Mouse (Mus musculus) embryonic facial prominence, embryonic 15.5 days (tissue): Measurements from ENCODE around the gene Vsx1. TPM values are rescaled to one million over a fixed set of nuclear protein-coding genes. Genes with fewer than 3 reads are reported as not detected.

Experiments used
- ATAC-seq: fragments of 200-750 bp; cut with Nextera tagmentation; 2 replicates; pipeline ENCODE4 v1.8.0; 2017; ENCODE audit warnings: low read depth, moderate TSS enrichment; ENCODE audit not compliant: insufficient number of reproducible peaks, low FRiP score, low TSS enrichment
- H3K27ac ChIP-seq: fragments of 300-500 bp; sonication (generic); replicated peaks from 2 replicates; pipeline ENCODE4 v1.5.1; 2015; ENCODE audit warnings: mild to moderate bottlenecking, inconsistent platforms
- H3K27me3 ChIP-seq: fragments of 300-500 bp; sonication (generic); 2 replicates; pipeline ENCODE4 v1.6.1; 2015; ENCODE audit warnings: inconsistent platforms
- H3K36me3 ChIP-seq: fragments of 300-500 bp; sonication (generic); 2 replicates; pipeline ENCODE4 v1.6.1; 2015; ENCODE audit warnings: mild to moderate bottlenecking, inconsistent platforms
- H3K4me1 ChIP-seq: fragments of 300-500 bp; sonication (generic); 2 replicates; pipeline ENCODE4 v1.6.1; 2015; ENCODE audit warnings: inconsistent platforms
- H3K4me2 ChIP-seq: fragments of 300-500 bp; sonication (generic); replicated peaks from 2 replicates; pipeline ENCODE4 v1.6.1; 2015; ENCODE audit warnings: mild to moderate bottlenecking, inconsistent platforms
- H3K4me3 ChIP-seq: fragments of 300-500 bp; sonication (generic); replicated peaks from 2 replicates; pipeline ENCODE4 v1.5.1; 2015; ENCODE audit warnings: mild to moderate bottlenecking, inconsistent platforms
- H3K9ac ChIP-seq: fragments of 300-500 bp; sonication (generic); 2 replicates; pipeline ENCODE4 v1.6.1; 2015; ENCODE audit warnings: inconsistent platforms
- H3K9me3 ChIP-seq: fragments of 300-500 bp; sonication (generic); replicated peaks from 2 replicates; pipeline ENCODE4 v1.6.1; 2016; ENCODE audit warnings: inconsistent platforms
- WGBS: fragments of 180-500 bp; shearing (Covaris S2); methylation state at CpG from one replicate; pipeline ENCODE4 v1.1.7; 2015; 5-methylcytosine and 5-hydroxymethylcytosine counted together
- polyA plus RNA-seq: library from polyadenylated mRNA; unstranded; fragments of >200 nt; fragmentation: Nextera tagmentation; extraction: Ambion mirVana; gene quantifications from 2 replicates; pipeline ENCODE4 v1.2.1, GENCODE M21; 2015

Gene Vsx1
- polyA plus RNA-seq, 1 experiment from 2014 or later = 0.05 TPM

DNA sequence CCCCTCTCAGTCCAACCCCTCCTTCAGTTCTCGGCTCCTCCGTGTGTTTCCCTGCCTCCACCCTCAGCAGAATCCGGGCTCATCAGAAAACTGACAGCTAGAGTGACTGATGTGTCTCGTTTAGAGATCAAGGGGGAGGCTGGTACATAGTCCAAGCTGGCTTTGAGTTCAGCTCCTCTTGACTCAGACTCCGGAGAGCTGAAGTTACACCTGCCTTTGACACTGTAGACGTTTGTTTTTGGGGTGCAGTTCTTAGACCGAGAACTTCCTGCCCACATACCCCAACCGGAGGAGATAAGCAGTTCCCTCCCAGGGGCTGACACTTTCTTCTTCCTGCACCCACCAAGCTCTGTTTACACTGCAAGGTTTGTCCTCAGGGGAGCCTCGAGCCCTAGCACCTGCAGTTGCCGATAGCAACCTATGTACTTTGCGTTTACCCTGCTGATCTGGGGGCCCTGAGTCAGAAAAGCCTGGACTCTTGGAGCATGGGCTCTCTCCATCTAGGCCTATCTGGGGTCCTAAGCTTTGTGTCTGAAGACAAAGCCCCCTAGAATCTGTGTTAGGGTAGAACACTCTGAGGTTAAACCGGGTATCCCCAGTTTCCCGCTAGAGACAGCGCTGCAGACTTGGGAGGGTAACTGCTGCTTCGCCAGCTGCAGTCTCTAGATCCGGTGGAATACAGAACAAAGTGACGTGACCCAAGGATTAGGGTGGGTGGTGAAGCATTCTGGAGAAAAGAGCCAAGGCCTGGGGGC lies 21.9 kb downstream of the Vsx1 start:
- ATAC-seq = no peak
- Histone ChIP-seq H3K27ac (no peak overlapping the region), H3K4me2 (peak overlapping the region; percentile 97), H3K9me3 (no peaks in the 10 kb centered on the region), H3K36me3 (no peaks in the 10 kb centered on the region), H3K4me3 (peak overlapping the region; percentile 64), H3K4me1 (peaks cover 17% of the 10 kb centered on the region; the same call in 1 of the 2 replicates), H3K27me3 (no peaks in the 10 kb centered on the region), H3K9ac (peak overlapping the region; percentile 53)
- WGBS = 4% methylated on average over 17 of the region's 17 CpGs

DNA sequence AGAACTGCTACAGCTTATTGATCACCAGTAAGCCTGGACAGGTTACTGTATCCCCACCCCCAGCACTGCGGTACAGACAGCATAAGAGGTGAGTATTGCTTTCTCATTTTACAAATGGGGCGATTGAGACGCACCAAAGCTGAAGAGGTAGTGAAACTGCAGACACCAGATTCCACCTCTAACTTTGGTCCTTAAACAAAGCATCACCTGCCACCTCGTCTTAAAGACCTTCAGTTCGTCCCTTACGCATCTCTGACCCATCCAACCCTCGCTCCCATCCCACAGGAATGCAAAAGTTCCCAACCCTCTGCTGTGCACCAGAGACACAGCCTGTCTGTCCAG lies 22.5 kb downstream of the Vsx1 start:
- 43% methylated on average over 7 of the region's 7 CpGs for WGBS
- ATAC-seq = no peak
- H3K9ac ChIP-seq = no peak overlapping the region; the same call in 1 of the 2 replicates

GRCm38 (mm10) chr2:150665534-150666451 lies 23.4 kb downstream of the Vsx1 start:
- H3K27me3 ChIP-seq = no peaks in the 10 kb centered on the region
- no peaks in the 10 kb centered on the region for H3K36me3 ChIP-seq
- no peak overlapping the region for H3K9ac ChIP-seq
- no peak overlapping the region for H3K4me3 ChIP-seq
- H3K4me2 ChIP-seq = no peak overlapping the region
- 59% methylated on average over 10 of the region's 10 CpGs for WGBS
- H3K4me1 ChIP-seq = peaks cover 17% of the 10 kb centered on the region; the same call in 1 of the 2 replicates
- no peak for ATAC-seq
- no peak overlapping the region for H3K27ac ChIP-seq
- no peaks in the 10 kb centered on the region for H3K9me3 ChIP-seq

More for the DNA sequence above, 22.5 kb downstream of the Vsx1 start:
- peaks cover 17% of the 10 kb centered on the region; the same call in 1 of the 2 replicates for H3K4me1 ChIP-seq
- no peaks in the 10 kb centered on the region for H3K9me3 ChIP-seq
- H3K4me3 ChIP-seq = peak overlapping the region; percentile 64; the same call in 1 of the 2 replicates
- H3K27me3 ChIP-seq = no peaks in the 10 kb centered on the region
- peak overlapping the region; percentile 97 for H3K4me2 ChIP-seq
- no peaks in the 10 kb centered on the region for H3K36me3 ChIP-seq
- H3K27ac ChIP-seq = no peak overlapping the region

- WGBS = 72% methylated on average over 2 of the region's 2 CpGs
- Histone ChIP-seq H3K4me2 (no peak overlapping the region), H3K27ac (no peak overlapping the region), H3K27me3 (no peaks in the 10 kb centered on the region), H3K9me3 (no peaks in the 10 kb centered on the region), H3K36me3 (no peaks in the 10 kb centered on the region), H3K9ac (no peak overlapping the region), H3K4me1 (peaks cover 17% of the 10 kb centered on the region; the same call in 1 of the 2 replicates), H3K4me3 (no peak overlapping the region)
- ATAC-seq = no peak
Measured at GRCm38 (mm10) chr2:150665006-150665405, 24.2 kb downstream of the Vsx1 start.

DNA sequence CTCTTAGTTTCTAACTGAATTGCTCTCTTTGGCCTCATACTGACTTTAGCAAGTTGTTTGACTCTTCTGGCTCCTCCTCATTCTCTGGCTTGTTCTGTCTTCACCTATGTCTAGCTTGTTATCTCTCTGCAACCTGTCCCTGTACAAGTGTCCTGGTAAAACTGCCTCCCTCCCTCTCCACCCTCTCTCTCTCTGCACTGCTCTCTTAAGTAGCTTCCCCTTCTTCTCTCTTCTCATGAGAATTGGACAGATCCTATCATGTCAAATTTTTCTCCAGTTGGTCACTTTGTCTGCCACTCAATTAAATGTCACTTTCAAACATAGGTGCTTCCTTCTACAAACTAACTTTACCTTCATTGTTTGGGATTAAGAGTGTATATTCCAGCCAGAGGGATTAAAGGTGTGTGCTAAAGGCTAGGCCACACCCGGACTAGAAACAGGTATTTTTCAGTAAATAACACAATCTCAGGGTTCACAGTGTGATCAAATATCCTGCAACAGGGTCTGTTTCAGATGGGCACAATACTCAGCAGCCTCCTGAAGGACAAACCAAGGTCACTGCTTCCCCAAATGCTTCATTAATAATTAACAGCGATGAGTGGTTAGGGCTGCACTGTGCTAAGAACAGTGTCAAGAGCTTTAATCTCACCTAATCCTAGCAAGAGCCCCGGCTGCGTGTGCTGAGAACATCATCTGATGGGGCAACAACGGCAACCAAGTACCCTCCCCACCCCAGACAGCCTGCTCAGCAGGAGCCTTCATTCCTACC lies 24.8 kb downstream of the Vsx1 start:
- peaks cover 17% of the 10 kb centered on the region; the same call in 1 of the 2 replicates for H3K4me1 ChIP-seq
- H3K27me3 ChIP-seq = no peaks in the 10 kb centered on the region
- no peaks in the 10 kb centered on the region for H3K9me3 ChIP-seq
- WGBS = 80% methylated on average over 5 of the region's 5 CpGs
- no peak overlapping the region for H3K9ac ChIP-seq
- H3K4me3 ChIP-seq = no peak overlapping the region
- no peak for ATAC-seq
- no peak overlapping the region for H3K27ac ChIP-seq
- H3K36me3 ChIP-seq = no peaks in the 10 kb centered on the region
- no peak overlapping the region for H3K4me2 ChIP-seq

GRCm38 (mm10) chr2:150663255-150663654 lies 25.9 kb downstream of the Vsx1 start:
- Histone ChIP-seq H3K9ac (no peak overlapping the region), H3K27me3 (no peaks in the 10 kb centered on the region), H3K4me2 (peak overlapping the region; percentile 15; the same call in 1 of the 2 replicates), H3K27ac (no peak overlapping the region), H3K4me3 (no peak overlapping the region), H3K36me3 (no peaks in the 10 kb centered on the region), H3K4me1 (peaks cover 13% of the 10 kb centered on the region; the same call in 1 of the 2 replicates), H3K9me3 (no peaks in the 10 kb centered on the region)
- WGBS = 26% methylated on average over 9 of the region's 9 CpGs
- ATAC-seq = peak; percentile 44; the same call in 1 of the 2 replicates

- no peak overlapping the region for H3K27ac ChIP-seq
- 65% methylated on average over 2 of the region's 2 CpGs for WGBS
- H3K4me2 ChIP-seq = no peak overlapping the region
- H3K9me3 ChIP-seq = no peaks in the 10 kb centered on the region
- no peak for ATAC-seq
- H3K4me1 ChIP-seq = peaks cover 4% of the 10 kb centered on the region; the same call in 1 of the 2 replicates
- no peaks in the 10 kb centered on the region for H3K27me3 ChIP-seq
- no peak overlapping the region for H3K9ac ChIP-seq
- no peaks in the 10 kb centered on the region for H3K36me3 ChIP-seq
- no peak overlapping the region for H3K4me3 ChIP-seq
Measured at GRCm38 (mm10) chr2:150662007-150662406, 27.2 kb downstream of the Vsx1 start.

GRCm38 (mm10) chr2:150660668-150661451 lies 28.3 kb downstream of the Vsx1 start:
- no peaks in the 10 kb centered on the region for H3K9me3 ChIP-seq
- no peaks in the 10 kb centered on the region for H3K36me3 ChIP-seq
- no peak overlapping the region for H3K4me2 ChIP-seq
- H3K27me3 ChIP-seq = no peaks in the 10 kb centered on the region
- H3K4me1 ChIP-seq = no peaks in the 10 kb centered on the region
- no peak overlapping the region for H3K4me3 ChIP-seq
- no peak overlapping the region for H3K27ac ChIP-seq
- 74% methylated on average over 5 of the region's 5 CpGs for WGBS
- no peak overlapping the region for H3K9ac ChIP-seq
- no peak for ATAC-seq

DNA sequence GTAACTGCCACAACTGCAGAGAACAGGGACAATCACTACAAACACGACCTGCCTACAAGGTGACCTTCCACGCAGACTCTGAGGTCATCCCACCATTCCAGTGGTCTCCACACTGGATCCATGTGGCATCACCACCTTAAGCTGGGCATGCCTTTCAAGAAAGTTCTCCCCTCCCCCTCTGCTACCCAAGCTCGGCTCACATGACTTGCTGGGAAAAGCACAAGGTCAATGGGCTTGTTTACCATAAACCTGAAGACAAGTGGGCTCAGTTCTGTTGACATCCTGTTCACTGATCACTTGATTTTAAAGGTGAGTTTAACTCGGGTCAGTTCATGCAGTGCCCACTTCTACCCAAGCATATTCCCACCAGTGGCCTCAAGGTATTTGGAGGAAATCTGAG lies 29.1 kb downstream of the Vsx1 start:
- no peak for ATAC-seq
- no peaks in the 10 kb centered on the region for H3K36me3 ChIP-seq
- no peaks in the 10 kb centered on the region for H3K4me1 ChIP-seq
- 50% methylated on average over 4 of the region's 4 CpGs for WGBS
- no peak overlapping the region for H3K4me2 ChIP-seq
- H3K4me3 ChIP-seq = no peak overlapping the region
- H3K9ac ChIP-seq = no peak overlapping the region
- H3K9me3 ChIP-seq = no peaks in the 10 kb centered on the region
- no peak overlapping the region for H3K27ac ChIP-seq
- no peaks in the 10 kb centered on the region for H3K27me3 ChIP-seq

DNA sequence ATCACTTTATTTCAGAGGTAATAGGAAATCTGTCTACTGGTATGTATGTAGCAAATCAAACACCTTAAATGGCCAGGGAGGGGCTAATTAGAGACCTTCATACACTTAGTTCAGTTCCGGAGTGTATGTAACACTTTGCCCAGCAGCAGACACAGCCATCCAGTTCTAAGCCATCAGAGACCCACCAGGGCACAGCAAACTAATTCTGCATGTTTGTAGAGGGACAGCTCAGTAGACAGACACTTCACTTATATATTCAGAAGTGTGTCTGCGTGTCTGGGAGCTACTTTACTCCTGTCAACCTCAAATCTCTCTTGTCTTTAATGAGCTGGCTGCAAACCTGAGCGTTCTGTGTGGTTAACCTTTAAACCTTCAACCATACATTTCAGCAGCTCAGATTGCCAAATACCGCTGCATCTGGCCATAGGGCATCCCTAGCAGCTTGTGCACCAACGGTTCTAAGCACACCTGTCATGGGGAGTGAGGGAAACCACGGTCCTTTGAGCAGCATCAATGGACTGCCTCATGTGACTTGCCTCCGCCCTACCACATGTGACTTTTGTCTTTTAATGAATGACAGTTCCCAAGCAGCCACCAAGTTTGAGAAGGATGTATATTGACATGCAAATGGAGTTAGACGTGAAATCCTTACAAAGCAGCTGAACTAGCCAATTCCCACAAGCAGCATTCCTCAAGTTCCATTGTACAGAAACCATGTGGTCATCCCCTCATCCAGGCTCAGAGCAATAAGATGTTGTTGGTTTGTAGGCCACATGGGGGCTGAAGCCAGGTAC lies 32.0 kb downstream of the Vsx1 start:
- Histone ChIP-seq H3K9me3 (no peaks in the 10 kb centered on the region), H3K27ac (no peak overlapping the region), H3K36me3 (no peaks in the 10 kb centered on the region), H3K4me1 (no peaks in the 10 kb centered on the region), H3K9ac (no peak overlapping the region), H3K4me3 (no peak overlapping the region), H3K27me3 (no peaks in the 10 kb centered on the region), H3K4me2 (no peak overlapping the region)
- 55% methylated on average over 8 of the region's 8 CpGs for WGBS
- no peak for ATAC-seq
